Mouse (Mus musculus) lung, adult 18-20 months (tissue): ENCODE results near the gene Slc9a1.

ENCODE experiments used
- DNase-seq, 2 experiments: peaks; one replicate each; pipeline ENCODE4 v3.0.0; 2022; ENCODE audit warnings: mixed read lengths in 2 of 2

Gene Slc9a1

GRCm38 (mm10) chr4:133369553-133370297 is at the start of gene Slc9a1:
Gene Slc9a1 (plus strand): TSS chr4:133369706.
- peak; percentile 93 to 94 for DNase-seq

DNA sequence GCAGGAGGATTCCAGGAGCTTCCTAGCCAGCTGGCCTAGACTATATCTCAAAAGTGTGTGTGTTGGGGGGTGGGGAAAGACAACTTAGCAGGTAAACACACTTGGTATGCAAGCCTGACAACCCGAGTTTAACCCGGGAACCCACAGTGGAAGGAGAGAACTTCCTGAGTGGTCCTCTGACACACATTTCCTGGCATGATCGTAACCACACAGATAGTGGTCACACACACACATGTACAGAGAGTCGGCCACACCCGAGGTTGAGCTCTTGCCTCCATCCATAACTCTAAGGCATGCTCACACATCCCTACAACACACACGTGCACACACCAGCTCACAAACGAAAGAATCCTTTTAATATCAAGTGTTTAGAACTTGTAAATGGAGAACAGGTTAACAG is 41.4 kb upstream of the Slc9a1 start:
- no peak for DNase-seq

GRCm38 (mm10) chr4:133330296-133330695 is 39.2 kb upstream of the Slc9a1 start:
- no peak for DNase-seq

DNA sequence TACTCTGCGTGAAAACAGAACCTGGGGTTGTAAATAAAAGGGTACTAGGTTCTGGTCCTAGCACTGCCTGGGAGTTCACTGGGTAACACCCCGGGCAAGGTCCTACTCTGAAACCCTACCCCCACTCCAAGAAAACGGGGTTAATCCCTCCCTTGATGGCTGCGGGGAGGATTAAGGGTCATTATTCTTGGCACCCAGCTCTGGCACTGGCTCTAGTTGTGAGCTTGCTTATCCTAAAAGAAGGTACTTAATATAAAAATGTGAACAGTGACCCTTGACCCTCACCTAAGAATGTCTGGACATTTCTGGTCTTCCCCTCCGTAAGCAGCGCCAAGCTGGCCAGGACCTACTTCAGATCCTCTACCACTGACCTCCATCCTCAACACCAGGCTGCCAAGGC is 36.2 kb upstream of the Slc9a1 start:
- DNase-seq: no peak

DNA sequence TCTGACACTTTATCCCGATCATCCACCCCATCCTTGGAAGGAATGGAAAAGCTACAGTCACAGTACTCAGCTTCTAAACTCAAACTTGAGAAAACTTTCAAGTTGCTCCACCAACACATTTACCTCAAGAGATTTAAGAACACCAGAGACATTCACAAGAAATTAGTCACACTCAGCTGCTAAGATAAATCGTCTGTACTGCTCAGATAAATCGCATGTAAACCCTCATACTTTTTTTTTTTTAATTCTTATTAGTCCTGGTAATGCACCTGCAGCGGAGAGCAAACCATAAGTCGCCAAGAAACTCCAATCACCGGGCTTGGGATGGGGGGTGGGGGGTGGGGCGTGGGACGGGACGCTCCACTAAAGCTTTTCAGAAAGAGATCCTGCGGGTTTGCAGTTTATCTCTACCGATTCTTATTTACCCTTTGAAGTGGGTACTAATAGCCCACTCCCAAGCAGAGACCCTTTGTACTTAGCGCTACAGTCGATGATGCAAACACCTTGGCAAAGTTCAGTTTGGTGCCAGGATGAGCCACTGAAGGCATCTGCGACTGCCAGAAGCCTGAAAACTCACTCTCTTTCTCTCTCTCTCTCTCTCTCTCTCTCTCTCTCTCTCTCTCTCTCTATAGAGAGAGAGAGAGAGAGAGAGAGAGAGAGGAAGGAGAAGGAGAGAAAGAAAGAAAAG is 31.5 kb upstream of the Slc9a1 start:
- no peak for DNase-seq

GRCm38 (mm10) chr4:133338521-133339095 is 30.9 kb upstream of the Slc9a1 start:
- DNase-seq: peak in 1 of 2 experiments; percentile 34

DNA sequence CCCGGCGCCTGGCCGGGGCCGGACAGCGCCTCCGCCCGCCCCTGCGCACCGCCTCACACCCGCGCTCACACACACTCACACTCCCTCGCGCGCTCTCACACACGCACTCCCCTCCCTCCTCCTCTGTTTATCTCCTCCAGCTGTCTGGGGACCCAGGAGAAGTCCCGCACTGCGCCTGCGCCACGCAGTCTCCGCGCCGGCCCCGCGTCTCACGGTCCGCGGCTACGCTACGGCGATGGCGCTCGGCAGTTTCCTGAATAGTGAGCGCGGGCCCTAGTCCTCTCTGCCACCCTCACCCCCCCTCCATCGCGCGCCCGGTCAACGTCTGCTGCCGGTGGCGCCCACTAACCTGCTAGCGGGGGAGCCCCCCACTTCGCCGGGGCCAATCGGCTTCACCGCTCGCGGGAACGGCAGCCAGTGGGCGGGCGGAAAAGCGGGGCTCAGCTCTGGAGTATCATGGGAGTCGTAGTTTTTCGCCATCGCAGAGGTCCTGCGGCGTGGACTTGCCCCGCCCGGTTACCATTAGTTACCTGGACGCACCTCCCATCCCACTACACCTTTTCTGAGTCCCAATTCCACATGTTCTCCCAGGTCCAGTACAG is 30.3 kb upstream of the Slc9a1 start:
- DNase-seq: peak; percentile 98 to 99

DNA sequence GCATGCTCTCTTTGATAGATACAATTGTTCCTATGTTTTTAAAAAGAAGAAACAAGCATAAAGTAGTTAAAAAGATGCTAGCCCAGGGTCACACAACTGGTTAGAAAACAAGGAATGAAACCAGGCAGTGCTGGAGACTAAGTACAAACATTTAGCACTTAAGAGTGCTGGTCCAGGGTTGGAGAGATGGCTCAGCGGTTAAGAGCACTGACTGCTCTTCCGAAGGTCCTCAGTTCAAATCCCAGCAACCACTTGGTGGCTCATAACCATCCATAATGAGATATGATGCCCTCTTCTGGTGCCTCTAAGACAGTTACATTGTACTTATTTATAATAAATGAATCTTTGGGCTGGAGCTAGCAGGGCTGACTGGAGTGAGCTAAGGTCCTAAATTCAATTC is 29.3 kb upstream of the Slc9a1 start:
- no peak for DNase-seq

DNA sequence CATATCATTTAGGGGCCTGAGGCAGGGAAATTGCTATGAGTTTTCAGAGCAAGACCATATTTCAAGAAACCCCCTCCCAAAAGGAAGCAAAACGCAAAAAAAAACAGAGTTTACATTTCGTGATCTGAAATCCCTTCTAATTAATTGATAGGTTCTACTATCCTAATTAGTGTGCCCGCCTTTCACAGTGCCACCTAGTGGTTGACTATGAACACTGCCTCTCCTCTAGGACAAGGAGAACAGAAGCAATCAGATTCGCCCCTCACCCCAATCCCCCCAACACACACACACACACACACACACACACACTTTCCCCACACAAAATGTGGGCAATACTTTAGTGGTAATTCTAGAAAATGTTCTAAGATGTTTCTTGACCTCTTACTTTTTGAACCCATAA is 25.4 kb upstream of the Slc9a1 start:
- DNase-seq: peak; percentile 24 to 45

DNA sequence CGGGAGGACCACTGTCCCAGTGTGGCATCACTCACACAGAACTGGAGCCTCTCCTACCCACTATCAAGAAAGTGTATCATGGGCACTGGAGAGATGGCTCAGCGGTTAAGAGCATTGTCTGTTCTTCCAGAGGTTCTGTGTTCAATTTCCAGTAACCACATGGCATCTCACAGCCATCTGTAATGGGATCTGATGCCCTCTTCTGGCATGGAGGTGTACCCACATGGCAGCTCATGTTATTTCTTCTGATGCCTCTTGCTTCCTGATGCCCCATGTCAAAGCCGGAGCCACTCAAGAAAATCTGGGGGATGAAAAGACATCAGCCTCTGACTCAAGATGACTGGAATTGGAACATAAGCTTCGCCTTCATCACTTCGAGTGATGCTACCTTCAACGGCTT is 23.8 kb upstream of the Slc9a1 start:
- DNase-seq: no peak

- DNase-seq: no peak
Measured at GRCm38 (mm10) chr4:133346577-133346976, 22.9 kb upstream of the Slc9a1 start.

- DNase-seq: no peak
Measured at GRCm38 (mm10) chr4:133347624-133348023, 21.9 kb upstream of the Slc9a1 start.

- no peak for DNase-seq
Measured at GRCm38 (mm10) chr4:133348051-133348775, 21.3 kb upstream of the Slc9a1 start.

- no peak for DNase-seq
Measured at GRCm38 (mm10) chr4:133352797-133353196, 16.7 kb upstream of the Slc9a1 start.

- DNase-seq: peak; percentile 52 to 54
Measured at GRCm38 (mm10) chr4:133353367-133354365, 15.8 kb upstream of the Slc9a1 start, which contains the start of gene Wdtc1. Gene Wdtc1 (minus strand): TSS chr4:133353481.

- DNase-seq: no peak
Measured at GRCm38 (mm10) chr4:133354641-133355040, 14.9 kb upstream of the Slc9a1 start.

- DNase-seq: peak; percentile 9 to 10
Measured at GRCm38 (mm10) chr4:133370298-133371274, 1.1 kb downstream of the Slc9a1 start.

DNA sequence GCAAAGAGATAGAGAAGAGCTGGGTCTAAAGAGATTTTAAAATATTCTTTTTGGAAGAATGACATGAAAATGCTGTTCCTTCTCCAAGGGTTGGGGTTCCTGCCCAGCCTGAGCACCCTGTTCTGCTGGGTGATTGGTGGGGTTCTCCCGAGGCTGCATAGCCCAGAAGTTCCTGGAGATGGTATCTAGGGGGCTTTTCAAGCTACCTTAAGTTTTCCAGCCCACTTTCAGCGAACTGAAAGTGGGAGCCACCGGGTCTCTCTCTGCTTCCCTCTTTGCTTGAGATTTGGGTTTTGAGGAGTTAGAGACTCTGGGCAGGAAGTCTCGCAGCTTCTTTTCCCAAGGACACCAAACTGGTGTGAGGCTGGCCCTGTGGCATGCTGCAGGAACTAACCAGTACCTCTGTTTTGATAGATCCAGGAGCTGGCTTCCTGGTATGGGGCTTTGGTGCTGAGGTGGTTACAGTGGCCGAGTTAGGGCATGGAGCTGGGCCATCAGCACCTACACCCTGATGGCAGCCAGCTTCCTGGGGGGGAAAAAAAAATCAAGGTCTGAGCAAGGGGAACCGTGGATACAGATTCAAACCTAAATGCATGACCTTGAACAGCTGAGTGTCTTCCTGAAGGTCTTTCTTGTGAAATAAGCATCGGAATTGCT is 2.2 kb downstream of the Slc9a1 start:
- DNase-seq: no peak

DNA sequence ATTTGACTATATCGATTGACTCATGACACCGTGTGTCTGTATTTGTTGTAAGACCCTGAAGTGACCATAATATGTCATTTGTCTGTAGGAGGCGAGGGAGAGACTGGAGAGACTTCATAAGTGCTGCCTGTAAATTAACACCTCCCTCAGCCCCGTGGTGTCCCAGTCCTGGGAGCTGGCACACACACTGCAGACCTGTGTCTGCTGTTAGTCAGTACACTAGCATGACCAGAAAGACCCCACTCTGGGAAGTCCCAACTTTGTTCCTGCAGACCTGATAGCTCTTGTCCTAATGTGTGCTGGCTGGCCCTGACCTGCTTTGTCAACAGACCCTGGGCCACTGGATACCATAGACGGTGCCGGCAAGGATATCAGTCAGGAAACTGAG is 2.8 kb downstream of the Slc9a1 start:
- no peak for DNase-seq

GRCm38 (mm10) chr4:133374011-133374410 is 4.5 kb downstream of the Slc9a1 start:
- no peak for DNase-seq
